Mouse (Mus musculus) hindbrain, embryonic 10.5 days (tissue): ENCODE measurements around the gene Eif4g1. TPM values are rescaled to one million over a fixed set of nuclear protein-coding genes. Genes with fewer than 3 reads are reported as not detected.
A peak's percentile ranks its signal among the peaks of the same experiment; 100 is the strongest.

Experiments used
- DNase-seq: peaks from one replicate; pipeline ENCODE4 v3.0.0-alpha.2; 2017; ENCODE audit warnings: low spot score
- H3K27ac ChIP-seq: fragments of 300-500 bp; sonication (generic); 2 replicates; pipeline ENCODE4 v1.5.1; 2016; ENCODE audit warnings: mild to moderate bottlenecking, moderate library complexity
- H3K27me3 ChIP-seq: fragments of 300-500 bp; sonication (generic); 2 replicates; pipeline ENCODE4 v1.6.1; 2016; ENCODE audit warnings: mild to moderate bottlenecking; ENCODE audit not compliant: poor library complexity, insufficient read depth, severe bottlenecking
- H3K36me3 ChIP-seq: fragments of 300-500 bp; sonication (generic); 2 replicates; pipeline ENCODE4 v1.6.1; 2016; ENCODE audit warnings: mild to moderate bottlenecking, moderate library complexity
- H3K4me1 ChIP-seq: fragments of 300-500 bp; sonication (generic); replicated peaks from 2 replicates; pipeline ENCODE4 v1.6.1; 2016; ENCODE audit warnings: mild to moderate bottlenecking
- H3K4me3 ChIP-seq: fragments of 300-500 bp; sonication (generic); 2 replicates; pipeline ENCODE4 v1.5.1; 2016; ENCODE audit warnings: mild to moderate bottlenecking, moderate library complexity
- H3K9me3 ChIP-seq: fragments of 300-500 bp; sonication (generic); 2 replicates; pipeline ENCODE4 v1.6.1; 2016; ENCODE audit warnings: mild to moderate bottlenecking, moderate library complexity
- WGBS: fragments of 180-500 bp; shearing (Covaris S2); methylation state at CpG from one replicate; pipeline ENCODE4 v1.1.7; 2016; 5-methylcytosine and 5-hydroxymethylcytosine counted together
- polyA plus RNA-seq: library from polyadenylated mRNA; unstranded; fragments of >200 nt; fragmentation: Nextera tagmentation; extraction: Ambion mirVana; gene quantifications from 2 replicates; pipeline ENCODE4 v1.2.1, GENCODE M21; 2016

Gene Eif4g1
- polyA plus RNA-seq, 1 experiment from 2014 or later, result 181 TPM

GRCm38 (mm10) chr16:20725750-20726149 lies 57.6 kb downstream of the Eif4g1 start:
- peaks cover 23% of the 10 kb centered on the region for H3K36me3 ChIP-seq
- H3K9me3 ChIP-seq, result no peaks in the 10 kb centered on the region
- no peaks in the 10 kb centered on the region; the same call in 1 of the 2 replicates for H3K27me3 ChIP-seq
- peaks cover 14% of the 10 kb centered on the region for H3K4me1 ChIP-seq
- H3K27ac ChIP-seq, result no peak overlapping the region
- no peak for DNase-seq
- 79% methylated on average over 4 of the region's 4 CpGs for WGBS
- no peak overlapping the region for H3K4me3 ChIP-seq

GRCm38 (mm10) chr16:20726384-20726783 lies 58.3 kb downstream of the Eif4g1 start:
- Histone ChIP-seq H3K4me1 (peaks cover 14% of the 10 kb centered on the region), H3K36me3 (peaks cover 17% of the 10 kb centered on the region), H3K9me3 (no peaks in the 10 kb centered on the region), H3K27me3 (peaks cover under 1% of the 10 kb centered on the region; the same call in 1 of the 2 replicates), H3K4me3 (no peak overlapping the region), H3K27ac (no peak overlapping the region)
- WGBS, result 53% methylated on average over 1 of the region's 1 CpGs
- no peak for DNase-seq

- no peaks in the 10 kb centered on the region for H3K36me3 ChIP-seq
- no peaks in the 10 kb centered on the region for H3K9me3 ChIP-seq
- no peak overlapping the region for H3K4me3 ChIP-seq
- H3K27ac ChIP-seq, result no peak overlapping the region
- H3K27me3 ChIP-seq, result peaks cover 32% of the 10 kb centered on the region
- WGBS, result 36% methylated on average over 5 of the region's 5 CpGs
- peaks cover 41% of the 10 kb centered on the region for H3K4me1 ChIP-seq
- no peak for DNase-seq
Observed at GRCm38 (mm10) chr16:20730293-20730711, 62.2 kb downstream of the Eif4g1 start.

GRCm38 (mm10) chr16:20731688-20732087 lies 63.6 kb downstream of the Eif4g1 start:
- Histone ChIP-seq H3K4me3 (peak overlapping the region; percentile 16; the same call in 1 of the 2 replicates), H3K27ac (peak overlapping the region; percentile 94), H3K36me3 (no peaks in the 10 kb centered on the region), H3K4me1 (peaks cover 41% of the 10 kb centered on the region), H3K9me3 (no peaks in the 10 kb centered on the region), H3K27me3 (peaks cover 42% of the 10 kb centered on the region)
- no peak for DNase-seq
- 69% methylated on average over 5 of the region's 5 CpGs for WGBS

- H3K9me3 ChIP-seq, result no peaks in the 10 kb centered on the region
- 0 out of 2 replicates have a peak, but pooled peaks cover 2% of the 10 kb centered on the region for H3K36me3 ChIP-seq
- under 1% methylated on average over 30 of the region's 30 CpGs for WGBS
- peak overlapping the region; percentile 94 for H3K27ac ChIP-seq
- H3K4me3 ChIP-seq, result peak overlapping the region; percentile 84
- no peak for DNase-seq
- H3K4me1 ChIP-seq, result peaks cover 41% of the 10 kb centered on the region
- H3K27me3 ChIP-seq, result peaks cover 42% of the 10 kb centered on the region
Observed at GRCm38 (mm10) chr16:20732251-20732924, 64.3 kb downstream of the Eif4g1 start.

GRCm38 (mm10) chr16:20732925-20733730 lies 65.0 kb downstream of the Eif4g1 start, which contains the start of gene Chrd:
Chrd (plus strand) TSS chr16:20733127.
- Histone ChIP-seq H3K27me3 (peaks cover 45% of the 10 kb centered on the region), H3K9me3 (no peaks in the 10 kb centered on the region), H3K27ac (peak within 1 kb of the TSS; percentile 94), H3K36me3 (0 out of 2 replicates have a peak, but pooled peaks cover 2% of the 10 kb centered on the region), H3K4me1 (peaks cover 41% of the 10 kb centered on the region), H3K4me3 (peak within 1 kb of the TSS; percentile 84)
- 1% methylated on average over 67 of the region's 70 CpGs for WGBS
- peak; percentile 81 for DNase-seq

- Histone ChIP-seq H3K27me3 (peaks cover 45% of the 10 kb centered on the region), H3K4me1 (peaks cover 41% of the 10 kb centered on the region), H3K9me3 (no peaks in the 10 kb centered on the region), H3K4me3 (peak within 1 kb of the TSS; percentile 84), H3K27ac (peak within 1 kb of the TSS; percentile 94), H3K36me3 (0 out of 2 replicates have a peak, but pooled peaks cover 2% of the 10 kb centered on the region)
- WGBS, result 2% methylated on average over 45 of the region's 45 CpGs
- DNase-seq, result peak; percentile 46
Observed at GRCm38 (mm10) chr16:20733731-20734730, 65.9 kb downstream of the Eif4g1 start, which contains the start of gene Thpo. Thpo (minus strand) TSS chr16:20734511.

- peaks cover 45% of the 10 kb centered on the region for H3K27me3 ChIP-seq
- 80% methylated on average over 5 of the region's 5 CpGs for WGBS
- H3K4me1 ChIP-seq, result peaks cover 32% of the 10 kb centered on the region
Observed at GRCm38 (mm10) chr16:20735651-20736050, 67.5 kb downstream of the Eif4g1 start.

GRCm38 (mm10) chr16:20736168-20736567 lies 68.1 kb downstream of the Eif4g1 start:
- Histone ChIP-seq H3K36me3 (0 out of 2 replicates have a peak, but pooled peaks cover 2% of the 10 kb centered on the region), H3K27ac (no peak overlapping the region), H3K9me3 (no peaks in the 10 kb centered on the region), H3K27me3 (peaks cover 45% of the 10 kb centered on the region), H3K4me1 (peaks cover 31% of the 10 kb centered on the region), H3K4me3 (no peak overlapping the region)
- no peak for DNase-seq
- 91% methylated on average over 7 of the region's 7 CpGs for WGBS

More at GRCm38 (mm10) chr16:20735651-20736050, 67.5 kb downstream of the Eif4g1 start:
- Histone ChIP-seq H3K4me3 (no peak overlapping the region), H3K9me3 (no peaks in the 10 kb centered on the region), H3K36me3 (0 out of 2 replicates have a peak, but pooled peaks cover 2% of the 10 kb centered on the region), H3K27ac (no peak overlapping the region)
- no peak for DNase-seq

- Histone ChIP-seq H3K27ac (no peak overlapping the region), H3K27me3 (peaks cover 40% of the 10 kb centered on the region), H3K4me1 (peaks cover 29% of the 10 kb centered on the region), H3K9me3 (no peaks in the 10 kb centered on the region), H3K36me3 (peaks cover 5% of the 10 kb centered on the region; the same call in 1 of the 2 replicates), H3K4me3 (no peak overlapping the region)
- DNase-seq, result no peak
- WGBS, result 87% methylated on average over 5 of the region's 5 CpGs
Observed at GRCm38 (mm10) chr16:20736823-20737222, 68.7 kb downstream of the Eif4g1 start.

GRCm38 (mm10) chr16:20739845-20740244 lies 71.7 kb downstream of the Eif4g1 start:
- no peak overlapping the region for H3K27ac ChIP-seq
- no peaks in the 10 kb centered on the region for H3K4me1 ChIP-seq
- H3K9me3 ChIP-seq, result no peaks in the 10 kb centered on the region
- peaks cover 7% of the 10 kb centered on the region; the same call in 1 of the 2 replicates for H3K36me3 ChIP-seq
- DNase-seq, result no peak
- 91% methylated on average over 9 of the region's 9 CpGs for WGBS
- H3K27me3 ChIP-seq, result peaks cover 18% of the 10 kb centered on the region
- no peak overlapping the region for H3K4me3 ChIP-seq
